Mouse (Mus musculus): ENCODE measurements around the gene Alpk3. TPM values are rescaled to one million over a fixed set of nuclear protein-coding genes. Genes with fewer than 3 reads are reported as not detected.

Gene Alpk3
- polyA plus RNA-seq, 1 experiment from 2014 or later: 0.11 TPM

DNA sequence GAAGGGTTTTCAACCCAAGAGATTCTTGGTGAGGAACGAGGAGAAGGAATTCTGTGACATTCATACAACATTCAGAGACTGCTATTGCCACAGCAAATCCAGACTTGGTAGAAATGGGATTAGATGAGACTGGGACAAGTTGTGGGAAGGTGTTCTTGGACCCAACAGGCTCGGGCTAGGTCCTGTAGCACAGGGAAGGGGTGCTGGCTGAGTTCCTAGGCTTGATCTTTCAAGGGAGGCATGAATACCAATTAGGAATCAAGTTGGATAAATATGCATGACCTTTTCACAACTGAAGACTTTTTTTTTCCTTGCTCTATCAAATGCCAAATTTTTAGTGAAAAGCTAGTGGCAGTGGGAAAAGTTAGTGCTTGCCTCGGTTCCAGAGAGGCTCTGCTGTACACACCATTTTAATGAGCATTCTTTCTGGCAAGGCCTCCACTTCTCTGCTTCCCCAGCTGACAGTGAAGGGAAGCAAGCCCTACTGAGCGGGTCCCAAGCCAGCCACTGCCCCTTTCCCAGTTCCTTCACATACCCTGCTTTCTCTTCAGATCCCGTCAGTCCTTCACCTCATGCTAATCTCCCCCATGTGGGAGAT lies 14.3 kb upstream of the Alpk3 start:
- Histone ChIP-seq H3K27me3 (ENCODE audit: control insufficient read depth, insufficient read depth, low read length) (no peaks in the 10 kb centered on the region), H3K4me2 (no peak overlapping the region), H3K4me3 (ENCODE audit: low read depth, low read length) (no peak overlapping the region), H3K36me3 (ENCODE audit: control insufficient read depth, insufficient read depth, low read length) (peaks cover 28% of the 10 kb centered on the region), H3K9ac (ENCODE audit: low read length) (no peak overlapping the region), H3K4me1 (ENCODE audit: control insufficient read depth, insufficient read depth, low read length) (no peaks in the 10 kb centered on the region), H3K27ac (ENCODE audit: low read depth, low read length) (no peak overlapping the region), H3K9me3 (ENCODE audit: control insufficient read depth, low read length) (no peaks in the 10 kb centered on the region)
- WGBS: 80% methylated on average over 5 of the region's 5 CpGs
- ATAC-seq (ENCODE audit: low FRiP score): no peak
- no peak for DNase-seq (ENCODE audit: low spot score, missing footprints)

DNA sequence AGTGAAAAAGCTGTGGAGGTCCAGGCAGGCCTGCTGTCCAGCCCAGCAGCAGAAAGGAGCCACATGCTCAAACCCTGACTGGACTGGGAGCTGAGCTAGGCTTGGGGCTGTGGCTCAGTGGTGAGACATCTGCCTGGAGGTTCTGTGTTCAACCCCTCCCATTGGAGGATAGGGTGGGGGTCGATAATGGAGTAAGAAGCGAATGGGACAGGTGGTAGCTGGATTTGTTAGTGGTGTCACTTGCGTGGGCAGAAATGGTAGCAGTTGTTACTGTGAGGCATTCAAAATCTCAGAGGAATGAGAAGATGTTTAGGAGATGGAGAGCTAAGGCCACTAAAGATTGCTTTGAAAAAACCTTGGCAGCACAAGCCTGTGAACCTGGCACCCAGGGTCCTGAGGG lies 9.6 kb upstream of the Alpk3 start:
- DNase-seq (ENCODE audit: low spot score, missing footprints): no peak
- no peaks in the 10 kb centered on the region for H3K36me3 ChIP-seq (ENCODE audit: control insufficient read depth, insufficient read depth, low read length)
- no peak overlapping the region for H3K4me3 ChIP-seq (ENCODE audit: low read depth, low read length)
- H3K27ac ChIP-seq (ENCODE audit: low read depth, low read length): no peak overlapping the region
- no peaks in the 10 kb centered on the region for H3K27me3 ChIP-seq (ENCODE audit: control insufficient read depth, insufficient read depth, low read length)
- 89% methylated on average over 3 of the region's 3 CpGs for WGBS
- H3K9ac ChIP-seq (ENCODE audit: low read length): no peak overlapping the region
- H3K4me1 ChIP-seq (ENCODE audit: control insufficient read depth, insufficient read depth, low read length): no peaks in the 10 kb centered on the region
- H3K9me3 ChIP-seq (ENCODE audit: control insufficient read depth, low read length): no peaks in the 10 kb centered on the region
- ATAC-seq (ENCODE audit: low FRiP score): no peak
- no peak overlapping the region for H3K4me2 ChIP-seq

DNA sequence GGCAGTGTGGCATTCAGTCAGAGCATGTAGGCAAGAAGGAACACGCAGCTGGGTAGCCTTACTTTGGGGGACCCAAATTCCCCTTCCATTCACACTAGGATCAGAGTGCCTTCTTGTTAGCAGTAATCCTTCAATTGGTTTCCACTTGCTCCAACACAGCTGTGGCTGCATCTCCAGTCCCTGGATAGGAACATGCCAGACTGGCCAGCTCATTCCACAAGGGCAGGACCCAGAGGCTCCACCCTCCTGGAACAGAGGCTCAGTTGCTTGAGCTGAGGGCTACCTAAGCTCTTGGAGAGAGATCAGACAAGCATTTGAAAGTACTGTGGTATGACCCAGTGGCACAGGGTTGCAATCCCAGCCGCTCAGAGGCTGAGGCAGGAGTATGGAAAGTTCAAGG lies 8.9 kb upstream of the Alpk3 start:
- Histone ChIP-seq H3K9ac (ENCODE audit: low read length) (no peak overlapping the region), H3K4me2 (no peak overlapping the region), H3K9me3 (ENCODE audit: control insufficient read depth, low read length) (no peaks in the 10 kb centered on the region), H3K27me3 (ENCODE audit: control insufficient read depth, insufficient read depth, low read length) (no peaks in the 10 kb centered on the region), H3K4me1 (ENCODE audit: control insufficient read depth, insufficient read depth, low read length) (no peaks in the 10 kb centered on the region), H3K4me3 (ENCODE audit: low read depth, low read length) (no peak overlapping the region), H3K27ac (ENCODE audit: low read depth, low read length) (no peak overlapping the region), H3K36me3 (ENCODE audit: control insufficient read depth, insufficient read depth, low read length) (no peaks in the 10 kb centered on the region)
- ATAC-seq (ENCODE audit: low FRiP score) (no peak), DNase-seq (ENCODE audit: low spot score, missing footprints) (no peak)
- WGBS: 98% methylated on average over 2 of the region's 2 CpGs

DNA sequence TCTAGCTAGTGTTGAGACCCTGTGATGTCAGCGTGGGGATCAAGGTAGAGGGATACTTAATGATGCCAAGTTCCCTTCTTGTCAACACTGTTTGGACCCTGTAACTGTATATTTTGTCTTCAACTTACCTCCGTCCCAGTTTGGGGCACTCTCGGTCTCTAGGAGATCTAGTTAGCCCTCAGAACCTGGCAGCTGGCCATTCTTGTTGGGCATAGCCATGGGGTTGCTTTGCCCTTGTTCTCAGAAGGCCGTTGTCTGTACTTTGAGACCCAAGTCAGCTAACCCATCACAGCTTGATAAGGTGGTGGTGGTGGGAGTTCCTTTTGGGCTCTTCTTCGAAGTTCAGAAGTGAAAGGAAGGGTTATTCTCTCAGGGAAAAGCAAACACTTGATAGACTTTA lies 7.4 kb upstream of the Alpk3 start:
- DNase-seq (ENCODE audit: low spot score, missing footprints): no peak
- H3K27me3 ChIP-seq (ENCODE audit: control insufficient read depth, insufficient read depth, low read length): no peaks in the 10 kb centered on the region
- WGBS: 88% methylated on average over 5 of the region's 5 CpGs
- no peak overlapping the region for H3K9ac ChIP-seq (ENCODE audit: low read length)
- no peak overlapping the region for H3K27ac ChIP-seq (ENCODE audit: low read depth, low read length)
- no peak for ATAC-seq (ENCODE audit: low FRiP score)
- H3K4me1 ChIP-seq (ENCODE audit: control insufficient read depth, insufficient read depth, low read length): no peaks in the 10 kb centered on the region
- no peak overlapping the region for H3K4me3 ChIP-seq (ENCODE audit: low read depth, low read length)
- H3K9me3 ChIP-seq (ENCODE audit: control insufficient read depth, low read length): no peaks in the 10 kb centered on the region
- H3K36me3 ChIP-seq (ENCODE audit: control insufficient read depth, insufficient read depth, low read length): no peaks in the 10 kb centered on the region
- H3K4me2 ChIP-seq: no peak overlapping the region

DNA sequence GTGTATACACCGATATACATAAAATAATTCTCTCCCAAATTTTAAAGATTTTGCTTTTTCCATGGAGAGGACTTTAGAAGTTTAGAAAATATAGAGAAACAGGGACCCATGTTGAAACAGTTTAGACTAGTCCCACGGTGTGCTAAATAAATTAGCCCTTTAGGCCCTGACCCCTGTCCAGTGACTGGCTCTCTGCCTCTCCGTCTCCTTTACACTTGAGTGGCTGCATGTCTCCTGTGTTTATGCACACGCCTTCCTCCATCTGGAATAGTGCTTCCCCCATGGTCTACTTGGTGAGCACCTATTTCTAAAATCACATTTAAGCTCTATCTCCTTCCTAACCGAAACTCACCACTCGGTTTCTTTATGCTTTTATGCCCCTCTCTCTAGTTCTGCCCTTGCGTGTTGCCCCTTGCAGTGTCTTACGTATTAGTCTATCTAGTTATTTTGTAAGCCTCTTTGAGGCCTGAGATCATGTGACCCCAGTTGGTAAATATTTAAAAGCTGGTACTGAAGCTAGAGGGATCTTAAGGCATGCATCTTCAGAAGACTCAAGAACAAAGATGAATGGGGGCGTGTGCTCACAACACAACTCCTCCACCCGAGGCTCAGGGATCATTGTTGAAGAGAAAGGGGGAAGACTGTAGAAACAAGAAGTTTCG lies 1.6 kb upstream of the Alpk3 start:
- no peaks in the 10 kb centered on the region for H3K36me3 ChIP-seq (ENCODE audit: control insufficient read depth, insufficient read depth, low read length)
- no peak overlapping the region for H3K4me2 ChIP-seq
- no peaks in the 10 kb centered on the region for H3K27me3 ChIP-seq (ENCODE audit: control insufficient read depth, insufficient read depth, low read length)
- H3K27ac ChIP-seq (ENCODE audit: low read depth, low read length): no peak overlapping the region
- no peaks in the 10 kb centered on the region for H3K4me1 ChIP-seq (ENCODE audit: control insufficient read depth, insufficient read depth, low read length)
- ATAC-seq (ENCODE audit: low FRiP score) (no peak), DNase-seq (ENCODE audit: low spot score, missing footprints) (no peak)
- H3K4me3 ChIP-seq (ENCODE audit: low read depth, low read length): no peak overlapping the region
- no peak overlapping the region for H3K9ac ChIP-seq (ENCODE audit: low read length)
- WGBS: 85% methylated on average over 11 of the region's 11 CpGs
- H3K9me3 ChIP-seq (ENCODE audit: control insufficient read depth, low read length): no peaks in the 10 kb centered on the region

DNA sequence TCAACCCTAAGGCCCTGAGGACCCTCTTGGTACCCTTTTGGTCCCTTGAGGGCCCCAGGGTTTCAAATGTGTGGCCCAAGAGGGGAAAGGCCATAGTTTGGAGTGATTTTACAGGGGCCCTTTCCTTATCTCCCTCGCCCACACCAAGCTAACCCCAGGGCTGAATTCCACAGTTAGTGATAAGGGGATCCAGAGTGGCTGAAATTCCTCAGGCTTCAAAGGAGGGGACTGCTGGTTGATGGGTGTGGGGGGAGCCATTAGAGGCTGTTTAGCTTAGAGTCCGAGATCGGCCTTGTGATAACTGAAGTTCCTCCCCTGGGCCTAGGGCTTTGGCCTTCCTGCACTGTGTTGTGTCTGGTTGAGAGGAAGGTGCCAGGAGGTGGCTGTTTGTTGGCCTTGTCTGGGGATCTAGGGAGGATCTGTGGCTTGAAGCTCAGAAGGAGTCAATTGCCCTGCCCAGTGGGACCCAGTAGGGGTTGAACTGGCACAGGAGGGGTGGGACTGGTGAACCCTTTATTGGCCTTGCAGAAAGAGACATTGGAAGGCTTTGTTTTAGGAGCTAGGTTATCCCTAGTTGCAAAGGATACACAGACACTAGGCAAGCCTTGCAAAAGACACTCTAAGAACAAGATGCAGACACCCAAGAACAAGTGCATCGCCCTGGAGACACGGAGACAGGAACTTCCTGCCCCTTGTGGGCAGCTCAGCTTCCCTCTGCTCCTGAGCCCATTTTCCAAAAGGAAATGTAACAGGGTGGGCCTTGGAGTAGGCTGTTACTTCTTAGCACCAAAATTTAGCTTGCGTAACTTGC lies 706 bp downstream of the Alpk3 start:
- ATAC-seq (ENCODE audit: low FRiP score): no peak
- Histone ChIP-seq H3K36me3 (ENCODE audit: control insufficient read depth, insufficient read depth, low read length) (no peaks in the 10 kb centered on the region), H3K4me1 (ENCODE audit: control insufficient read depth, insufficient read depth, low read length) (no peaks in the 10 kb centered on the region), H3K9ac (ENCODE audit: low read length) (no peak overlapping the region), H3K27ac (ENCODE audit: low read depth, low read length) (no peak overlapping the region), H3K27me3 (ENCODE audit: control insufficient read depth, insufficient read depth, low read length) (no peaks in the 10 kb centered on the region), H3K4me3 (ENCODE audit: low read depth, low read length) (no peak overlapping the region), H3K4me2 (no peak overlapping the region), H3K9me3 (ENCODE audit: control insufficient read depth, low read length) (no peaks in the 10 kb centered on the region)
- WGBS: 82% methylated on average over 6 of the region's 6 CpGs
- DNase-seq (ENCODE audit: low spot score, missing footprints): no peak

DNA sequence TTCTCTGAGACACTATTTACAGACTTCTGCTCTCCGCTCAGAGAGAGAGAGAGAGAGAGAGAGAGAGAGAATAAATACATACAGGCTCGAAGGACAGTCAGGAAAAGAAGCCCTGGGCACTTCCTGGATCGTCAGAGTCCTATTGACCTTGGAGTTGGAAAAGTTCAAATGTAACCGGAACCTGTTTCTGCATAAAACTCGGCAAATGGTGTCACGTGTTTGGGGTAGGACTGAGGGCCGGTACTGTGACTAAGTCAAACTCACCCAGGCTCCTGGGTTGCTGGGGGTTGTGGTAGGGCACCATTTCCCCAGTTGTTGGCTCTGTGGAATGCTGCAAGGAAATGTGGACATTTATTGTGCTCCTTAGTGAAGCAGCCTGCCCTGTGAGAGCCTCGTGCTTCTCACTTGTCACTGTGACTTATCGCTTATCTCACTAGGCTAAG lies 1.3 kb downstream of the Alpk3 start:
- Histone ChIP-seq H3K27ac (ENCODE audit: low read depth, low read length) (no peak overlapping the region), H3K9ac (ENCODE audit: low read length) (no peak overlapping the region), H3K4me1 (ENCODE audit: control insufficient read depth, insufficient read depth, low read length) (no peaks in the 10 kb centered on the region), H3K27me3 (ENCODE audit: control insufficient read depth, insufficient read depth, low read length) (no peaks in the 10 kb centered on the region), H3K4me3 (ENCODE audit: low read depth, low read length) (no peak overlapping the region), H3K36me3 (ENCODE audit: control insufficient read depth, insufficient read depth, low read length) (no peaks in the 10 kb centered on the region), H3K4me2 (no peak overlapping the region), H3K9me3 (ENCODE audit: control insufficient read depth, low read length) (no peaks in the 10 kb centered on the region)
- no peak for ATAC-seq (ENCODE audit: low FRiP score)
- 72% methylated on average over 9 of the region's 9 CpGs for WGBS
- DNase-seq (ENCODE audit: low spot score, missing footprints): no peak

DNA sequence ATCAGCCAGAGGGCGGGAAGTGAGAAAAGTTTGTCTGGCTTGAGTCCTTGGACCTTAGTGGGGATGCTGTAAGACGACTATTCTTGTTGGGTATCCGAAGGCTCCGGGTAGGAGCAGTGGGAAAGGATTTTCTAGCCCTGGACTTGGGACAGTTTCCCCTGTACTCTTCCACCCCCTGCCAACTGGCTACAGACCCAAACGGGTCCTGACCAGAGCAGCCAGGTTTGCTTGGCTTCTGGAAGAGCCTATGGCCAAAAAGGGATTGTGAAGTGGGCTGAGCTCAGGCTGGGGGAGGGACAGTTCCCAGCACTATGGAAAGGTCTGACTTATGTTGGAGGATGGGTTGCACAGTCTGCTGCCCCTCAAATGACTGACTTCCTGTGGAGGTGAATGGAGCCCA lies 2.0 kb downstream of the Alpk3 start:
- H3K4me3 ChIP-seq (ENCODE audit: low read depth, low read length): no peak overlapping the region
- no peaks in the 10 kb centered on the region for H3K9me3 ChIP-seq (ENCODE audit: control insufficient read depth, low read length)
- H3K9ac ChIP-seq (ENCODE audit: low read length): no peak overlapping the region
- ATAC-seq (ENCODE audit: low FRiP score) (no peak), DNase-seq (ENCODE audit: low spot score, missing footprints) (no peak)
- 77% methylated on average over 5 of the region's 5 CpGs for WGBS
- H3K4me2 ChIP-seq: no peak overlapping the region
- H3K27ac ChIP-seq (ENCODE audit: low read depth, low read length): no peak overlapping the region
- no peaks in the 10 kb centered on the region for H3K36me3 ChIP-seq (ENCODE audit: control insufficient read depth, insufficient read depth, low read length)
- no peaks in the 10 kb centered on the region for H3K27me3 ChIP-seq (ENCODE audit: control insufficient read depth, insufficient read depth, low read length)
- H3K4me1 ChIP-seq (ENCODE audit: control insufficient read depth, insufficient read depth, low read length): no peaks in the 10 kb centered on the region

DNA sequence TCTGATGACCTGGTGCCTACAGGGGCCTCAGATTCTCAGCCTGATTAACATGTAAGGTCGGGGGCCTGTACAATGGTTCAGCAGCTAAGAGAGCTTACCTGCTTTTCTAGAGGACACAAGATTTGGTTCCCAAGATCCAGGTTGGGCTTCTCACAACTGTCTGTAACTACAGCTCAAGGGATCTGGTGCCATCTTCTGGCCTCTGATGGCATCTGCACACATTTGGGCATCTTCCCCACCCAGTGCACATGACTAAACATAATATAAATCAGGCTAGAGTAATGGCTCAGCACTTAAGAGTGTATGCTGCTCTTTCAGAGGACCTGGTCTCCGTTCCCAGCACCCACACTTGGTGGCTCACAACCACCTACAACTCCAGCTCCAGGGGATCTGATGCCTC lies 3.5 kb downstream of the Alpk3 start:
- Histone ChIP-seq H3K9ac (ENCODE audit: low read length) (no peak overlapping the region), H3K9me3 (ENCODE audit: control insufficient read depth, low read length) (no peaks in the 10 kb centered on the region), H3K4me3 (ENCODE audit: low read depth, low read length) (no peak overlapping the region), H3K27ac (ENCODE audit: low read depth, low read length) (no peak overlapping the region), H3K36me3 (ENCODE audit: control insufficient read depth, insufficient read depth, low read length) (no peaks in the 10 kb centered on the region), H3K4me2 (no peak overlapping the region), H3K4me1 (ENCODE audit: control insufficient read depth, insufficient read depth, low read length) (no peaks in the 10 kb centered on the region), H3K27me3 (ENCODE audit: control insufficient read depth, insufficient read depth, low read length) (no peaks in the 10 kb centered on the region)
- no peak for ATAC-seq (ENCODE audit: low FRiP score)
- 68% methylated on average over 2 of the region's 2 CpGs for WGBS
- no peak for DNase-seq (ENCODE audit: low spot score, missing footprints)
